Mouse (Mus musculus) limb, embryonic 13.5 days (tissue): ENCODE results near the gene Mbd6. TPM values are rescaled to one million over a fixed set of nuclear protein-coding genes. Genes with fewer than 3 reads are reported as not detected.

Experiments used
- ATAC-seq: fragments of 200-750 bp; cut with Nextera tagmentation; 2 replicates; pipeline ENCODE4 v1.8.0; 2017; ENCODE audit warnings: low read depth, moderate number of reproducible peaks, moderate TSS enrichment; ENCODE audit not compliant: low FRiP score
- H3K27ac ChIP-seq: fragments of 300-500 bp; sonication (generic); 2 replicates; pipeline ENCODE4 v1.5.1; 2015; ENCODE audit warnings: inconsistent platforms, mild to moderate bottlenecking, moderate library complexity
- H3K27me3 ChIP-seq: fragments of 300-500 bp; sonication (generic); 2 replicates; pipeline ENCODE4 v1.6.1; 2015; ENCODE audit warnings: mild to moderate bottlenecking, inconsistent platforms
- H3K36me3 ChIP-seq: fragments of 300-500 bp; sonication (generic); 2 replicates; pipeline ENCODE4 v1.6.1; 2015; ENCODE audit warnings: inconsistent platforms, mild to moderate bottlenecking, moderate library complexity
- H3K4me1 ChIP-seq: fragments of 300-500 bp; sonication (generic); 2 replicates; pipeline ENCODE4 v1.6.1; 2015; ENCODE audit warnings: inconsistent platforms
- H3K4me2 ChIP-seq: fragments of 300-500 bp; sonication (generic); replicated peaks from 2 replicates; pipeline ENCODE4 v1.6.1; 2015; ENCODE audit warnings: inconsistent platforms, mild to moderate bottlenecking, moderate library complexity
- H3K4me3 ChIP-seq: fragments of 300-500 bp; sonication (generic); 2 replicates; pipeline ENCODE4 v1.5.1; 2015; ENCODE audit warnings: moderate library complexity, mild to moderate bottlenecking, inconsistent platforms
- H3K9ac ChIP-seq: fragments of 300-500 bp; sonication (generic); 2 replicates; pipeline ENCODE4 v1.6.1; 2015; ENCODE audit warnings: mild to moderate bottlenecking, inconsistent platforms
- H3K9me3 ChIP-seq: fragments of 300-500 bp; sonication (generic); 2 replicates; pipeline ENCODE4 v1.6.1; 2016; ENCODE audit warnings: inconsistent platforms
- WGBS: fragments of 180-500 bp; shearing (Covaris S2); methylation state at CpG from one replicate; pipeline ENCODE4 v1.1.7; 2015; 5-methylcytosine and 5-hydroxymethylcytosine counted together
- polyA plus RNA-seq: library from polyadenylated mRNA; unstranded; fragments of >200 nt; fragmentation: Nextera tagmentation; extraction: Ambion mirVana; gene quantifications from 2 replicates; pipeline ENCODE4 v1.2.1, GENCODE M21; 2015

Gene Mbd6
- polyA plus RNA-seq, 1 experiment from 2014 or later = 15.0 TPM

DNA sequence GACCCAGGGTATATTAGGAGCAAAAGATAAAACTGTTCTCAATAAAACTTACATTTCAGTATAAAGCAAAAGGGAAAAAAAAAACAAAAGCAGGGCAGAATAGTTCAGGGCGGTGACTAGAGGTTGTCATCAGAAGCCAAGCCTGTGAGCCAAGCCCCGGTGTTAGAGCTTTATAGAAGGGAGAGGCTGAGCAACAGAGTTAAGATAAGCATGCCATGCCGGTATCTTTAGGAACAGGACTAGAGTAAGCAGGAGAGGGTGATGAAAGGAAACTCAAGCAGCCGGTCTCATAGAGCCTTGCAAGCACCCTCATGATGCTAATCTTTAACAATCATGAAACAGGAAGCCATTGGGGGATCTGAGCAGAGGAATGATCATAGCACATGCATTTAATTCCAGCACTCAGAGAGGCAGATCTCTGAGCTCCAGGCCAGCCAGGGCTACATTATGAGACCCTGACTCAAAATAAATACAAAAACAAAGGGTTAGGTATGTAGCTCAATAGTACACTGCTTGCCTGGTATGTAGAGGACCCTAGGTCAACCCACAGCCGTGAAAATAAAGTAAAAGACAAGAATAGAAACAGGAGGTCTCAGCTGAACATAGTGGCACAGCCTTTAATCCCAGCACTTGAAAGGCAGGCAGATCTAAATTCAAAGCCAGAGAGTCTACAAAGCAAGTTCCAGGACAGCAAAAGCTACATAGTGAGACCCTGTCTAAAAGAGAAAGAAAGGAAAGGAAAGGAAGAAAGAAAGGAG lies 3.2 kb upstream of the Mbd6 start:
- Histone ChIP-seq H3K4me2 (peak overlapping the region; percentile 95), H3K4me3 (peak overlapping the region; percentile 70), H3K27ac (no peak overlapping the region), H3K4me1 (peaks cover 36% of the 10 kb centered on the region), H3K36me3 (peaks cover 45% of the 10 kb centered on the region), H3K9me3 (no peaks in the 10 kb centered on the region), H3K9ac (peak overlapping the region; percentile 69), H3K27me3 (no peaks in the 10 kb centered on the region)
- no peak for ATAC-seq
- 57% methylated on average over 5 of the region's 5 CpGs for WGBS

DNA sequence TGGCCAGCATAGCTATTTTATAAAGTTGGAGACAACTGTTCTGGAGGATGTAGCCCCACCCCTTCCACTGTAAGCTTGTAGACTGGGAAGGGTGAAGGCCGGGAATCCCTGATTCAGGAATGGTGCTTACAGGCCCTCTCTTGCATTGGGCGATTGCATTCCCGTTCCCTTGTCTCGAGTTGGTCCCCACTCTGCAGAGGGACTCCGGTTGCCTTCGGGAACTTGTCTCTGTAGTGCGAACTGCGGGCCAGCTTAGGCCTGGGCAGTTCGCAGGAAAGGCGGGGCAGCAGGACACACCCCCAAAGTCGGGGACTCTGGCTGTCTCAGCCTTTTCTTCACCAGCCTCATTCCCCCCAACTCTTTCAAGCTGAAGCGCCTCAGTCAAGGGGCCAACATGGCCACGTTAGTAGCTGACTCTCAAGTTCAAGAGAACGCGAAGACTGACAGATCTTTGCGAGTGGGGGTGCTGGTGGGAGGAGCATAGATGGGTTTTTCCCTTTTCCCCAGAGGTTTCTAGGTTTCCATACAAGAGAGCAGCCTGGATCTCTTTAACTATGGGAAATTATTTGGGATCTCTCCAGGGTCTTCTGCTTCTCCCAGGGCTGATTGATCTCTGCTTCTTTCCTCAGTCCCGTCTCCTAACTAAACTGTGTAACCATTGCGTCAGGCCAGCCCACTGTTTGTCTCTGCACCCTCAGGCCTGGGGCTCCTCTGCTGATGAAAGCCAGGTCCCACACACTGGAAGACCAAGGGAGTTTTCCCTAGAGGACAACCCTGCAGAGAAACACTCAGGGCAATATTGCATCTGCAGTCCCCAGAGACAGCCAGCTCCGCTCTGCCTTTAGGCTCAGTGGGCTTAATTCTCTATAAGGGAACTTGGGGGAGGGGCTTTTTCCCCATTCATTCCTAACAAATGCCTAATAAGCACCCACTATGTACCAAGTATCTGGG lies 2.4 kb upstream of the Mbd6 start:
- peaks cover 46% of the 10 kb centered on the region for H3K36me3 ChIP-seq
- H3K9ac ChIP-seq = peak overlapping the region; percentile 69
- peak overlapping the region; percentile 95 for H3K4me2 ChIP-seq
- no peaks in the 10 kb centered on the region for H3K27me3 ChIP-seq
- peaks cover 44% of the 10 kb centered on the region for H3K4me1 ChIP-seq
- no peaks in the 10 kb centered on the region for H3K9me3 ChIP-seq
- H3K27ac ChIP-seq = peak overlapping the region; percentile 85
- H3K4me3 ChIP-seq = peak overlapping the region; percentile 70
- WGBS = 3% methylated on average over 19 of the region's 19 CpGs
- peak; percentile 64 for ATAC-seq

DNA sequence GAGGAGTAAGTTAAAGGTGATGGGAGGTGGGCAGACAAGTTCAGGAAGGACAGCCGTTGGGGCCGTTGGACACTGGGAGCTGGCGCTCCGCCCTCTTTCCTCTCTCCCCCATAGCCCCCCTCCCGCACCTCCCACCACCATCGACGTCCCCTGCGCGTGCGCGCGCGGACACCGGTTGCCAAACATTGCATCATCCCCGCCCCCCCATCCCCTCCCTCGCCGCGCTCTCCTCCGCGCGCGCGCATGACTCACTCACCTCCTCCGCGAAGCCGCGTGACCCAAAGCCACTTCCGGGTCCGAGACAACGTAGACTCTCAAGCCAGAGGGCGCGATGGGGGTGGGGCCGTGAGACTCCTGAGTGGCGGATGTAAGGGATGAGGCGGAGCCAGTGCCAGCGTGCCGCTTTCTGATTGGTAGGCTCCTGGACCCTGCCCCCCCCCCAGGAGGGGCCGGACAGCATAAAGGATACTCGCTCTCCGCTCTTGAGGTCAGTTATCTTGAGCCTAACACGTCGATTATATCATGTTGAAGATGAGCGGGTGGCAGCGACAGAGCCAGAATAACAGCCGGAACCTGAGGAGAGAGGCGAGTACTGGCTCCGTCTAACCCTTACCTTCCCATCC lies 1.6 kb upstream of the Mbd6 start:
- ATAC-seq = peak; percentile 93
- no peaks in the 10 kb centered on the region for H3K9me3 ChIP-seq
- H3K4me2 ChIP-seq = peak overlapping the region; percentile 95
- peak overlapping the region; percentile 98 for H3K27ac ChIP-seq
- H3K4me1 ChIP-seq = peaks cover 52% of the 10 kb centered on the region
- no peaks in the 10 kb centered on the region for H3K27me3 ChIP-seq
- under 1% methylated on average over 47 of the region's 47 CpGs for WGBS
- H3K36me3 ChIP-seq = peaks cover 46% of the 10 kb centered on the region
- H3K9ac ChIP-seq = peak overlapping the region; percentile 69
- H3K4me3 ChIP-seq = peak overlapping the region; percentile 70

DNA sequence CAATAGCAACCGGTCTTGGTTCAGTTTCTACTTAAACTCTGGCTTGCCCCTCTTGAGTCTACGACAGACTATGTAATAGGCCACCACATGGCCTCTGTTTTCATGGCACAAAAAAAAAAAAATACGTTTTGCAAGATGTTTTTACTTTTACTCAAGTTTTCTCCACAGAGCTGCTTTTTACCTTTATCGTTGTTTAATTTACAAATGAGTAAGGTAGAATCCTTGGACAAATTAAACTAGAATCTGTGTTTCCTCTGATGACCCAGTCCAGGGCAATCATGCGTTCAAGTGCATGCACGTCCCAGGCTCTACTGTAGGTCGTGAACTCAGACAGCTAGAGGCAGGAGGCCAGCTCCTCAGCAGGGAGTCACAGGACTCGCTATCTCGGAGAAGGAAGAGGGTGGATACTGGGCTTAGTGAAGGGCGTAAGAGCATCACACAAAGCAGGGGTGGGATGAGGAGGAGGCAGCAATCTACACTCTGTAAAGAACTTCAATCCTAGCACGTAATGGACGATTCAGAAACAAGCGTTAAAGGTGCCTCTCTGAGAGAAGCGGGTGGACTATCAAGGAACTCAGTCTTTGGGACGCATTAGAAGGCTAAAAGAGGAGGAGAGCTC lies 864 bp upstream of the Mbd6 start:
- H3K9ac ChIP-seq = peak overlapping the region; percentile 82
- WGBS = 2% methylated on average over 15 of the region's 15 CpGs
- no peaks in the 10 kb centered on the region for H3K9me3 ChIP-seq
- H3K4me2 ChIP-seq = peak overlapping the region; percentile 95
- peak overlapping the region; percentile 70 for H3K4me3 ChIP-seq
- H3K27me3 ChIP-seq = no peaks in the 10 kb centered on the region
- H3K27ac ChIP-seq = peak overlapping the region; percentile 98
- H3K4me1 ChIP-seq = peaks cover 59% of the 10 kb centered on the region
- peaks cover 46% of the 10 kb centered on the region for H3K36me3 ChIP-seq
- no peak for ATAC-seq

DNA sequence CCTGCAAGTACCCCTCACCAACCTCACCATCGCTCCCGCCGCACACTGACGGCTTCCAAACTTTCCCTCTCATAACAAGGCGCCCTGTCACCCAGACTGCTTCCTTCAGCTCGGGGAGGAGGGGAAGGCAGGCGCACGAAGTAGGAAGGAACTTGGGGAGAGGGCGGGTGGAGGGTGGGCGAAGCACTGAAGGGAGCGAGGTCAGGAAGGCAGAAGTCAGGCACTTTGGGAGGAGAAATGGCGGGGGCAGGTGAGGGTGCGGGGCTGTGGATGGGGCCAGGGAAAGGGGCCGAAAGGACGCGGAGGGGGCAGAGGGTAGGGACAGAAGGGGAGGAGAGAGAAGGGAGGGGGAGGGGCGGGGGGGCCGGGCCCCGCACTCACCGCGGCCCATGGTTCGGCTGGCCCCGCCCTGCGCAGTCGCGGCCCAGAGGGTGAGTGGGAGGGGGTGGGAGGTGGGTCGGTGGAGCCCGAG lies 454 bp downstream of the Mbd6 start:
- no peaks in the 10 kb centered on the region for H3K9me3 ChIP-seq
- peak overlapping the region; percentile 70 for H3K4me3 ChIP-seq
- H3K27me3 ChIP-seq = no peaks in the 10 kb centered on the region
- peaks cover 61% of the 10 kb centered on the region for H3K4me1 ChIP-seq
- ATAC-seq = peak; percentile 14
- H3K36me3 ChIP-seq = peaks cover 46% of the 10 kb centered on the region
- WGBS = under 1% methylated on average over 16 of the region's 28 CpGs
- H3K4me2 ChIP-seq = peak overlapping the region; percentile 95
- peak overlapping the region; percentile 82 for H3K9ac ChIP-seq
- H3K27ac ChIP-seq = peak overlapping the region; percentile 98

DNA sequence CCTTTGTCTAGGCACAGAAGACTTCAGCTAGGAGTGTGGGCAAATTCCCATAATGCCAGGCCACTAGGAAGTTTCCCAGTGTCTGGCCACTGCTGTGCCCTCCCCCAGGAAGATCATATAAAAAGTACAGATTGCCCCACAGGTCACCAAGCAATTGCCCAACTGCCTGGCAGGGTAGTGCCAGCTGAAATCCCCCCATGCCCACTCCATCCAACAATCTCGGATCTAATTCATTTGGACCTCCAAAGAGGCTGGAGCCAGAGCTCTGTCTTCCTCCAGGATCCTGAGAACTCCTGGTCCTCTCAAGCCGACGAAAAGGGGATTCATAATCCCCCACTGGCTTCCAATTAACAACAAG lies 903 bp downstream of the Mbd6 start:
- ATAC-seq = no peak
- peak overlapping the region; percentile 98 for H3K27ac ChIP-seq
- peak overlapping the region; percentile 70 for H3K4me3 ChIP-seq
- peaks cover 60% of the 10 kb centered on the region for H3K4me1 ChIP-seq
- peak overlapping the region; percentile 95 for H3K4me2 ChIP-seq
- peaks cover 46% of the 10 kb centered on the region for H3K36me3 ChIP-seq
- H3K9ac ChIP-seq = peak overlapping the region; percentile 82
- WGBS = 2% methylated on average over 3 of the region's 3 CpGs
- no peaks in the 10 kb centered on the region for H3K9me3 ChIP-seq
- H3K27me3 ChIP-seq = no peaks in the 10 kb centered on the region

DNA sequence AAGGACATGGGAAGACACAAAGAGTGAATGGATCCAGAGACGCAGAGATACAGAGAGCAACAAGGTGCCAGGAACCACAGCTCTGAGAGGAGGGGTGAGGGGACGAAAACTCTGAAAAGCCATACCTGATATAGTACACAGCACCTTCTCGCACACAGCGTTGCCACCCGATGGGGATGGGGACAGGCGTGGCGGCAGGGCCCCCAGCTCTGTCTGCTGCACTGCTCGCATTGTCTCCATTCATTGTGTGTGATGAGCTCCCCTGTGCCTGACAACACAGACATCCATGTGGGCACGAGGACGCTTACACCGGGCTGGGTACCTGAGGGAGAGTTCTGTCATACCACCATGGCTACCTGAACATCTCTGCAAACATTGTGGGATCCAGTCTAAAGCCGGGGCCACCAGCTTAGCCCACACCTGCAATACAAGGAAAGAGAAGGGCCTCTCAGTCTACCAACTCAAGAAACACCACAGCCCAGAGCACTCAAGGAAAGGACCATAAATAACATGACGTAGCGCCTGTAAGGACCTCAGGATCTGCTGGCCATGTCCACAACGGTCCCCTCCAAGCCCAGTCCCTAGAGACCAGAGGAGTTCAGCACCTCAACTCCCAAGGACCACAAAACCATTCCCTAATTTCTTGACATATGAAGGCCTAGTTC lies 1.4 kb downstream of the Mbd6 start:
- peak overlapping the region; percentile 95 for H3K4me2 ChIP-seq

DNA sequence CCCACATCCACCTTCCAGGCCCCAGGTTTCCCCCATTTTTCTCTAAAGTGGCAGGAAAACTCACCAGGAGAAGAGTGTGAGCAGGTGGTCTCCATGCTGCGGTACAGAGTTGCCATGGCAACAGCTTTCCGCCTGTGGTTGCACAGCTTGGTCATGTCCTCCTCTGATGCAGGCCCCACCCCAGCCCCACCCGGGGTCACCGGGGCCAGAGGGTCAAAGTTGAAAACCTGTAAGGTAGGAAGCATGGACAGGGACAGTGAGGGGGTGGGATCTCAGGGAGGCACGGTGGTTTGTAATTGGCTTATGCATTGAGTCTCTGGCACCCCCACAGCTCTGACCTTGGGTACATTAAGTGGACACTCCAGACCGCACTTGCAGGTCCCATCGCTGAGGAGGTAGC lies 2.1 kb downstream of the Mbd6 start:
- Histone ChIP-seq H3K4me3 (peak overlapping the region; percentile 70), H3K4me1 (peaks cover 49% of the 10 kb centered on the region), H3K9me3 (no peaks in the 10 kb centered on the region), H3K27me3 (no peaks in the 10 kb centered on the region), H3K4me2 (peak overlapping the region; percentile 95), H3K9ac (peak overlapping the region; percentile 82), H3K27ac (0 out of 2 replicates have a peak overlapping the region, but pooled peaks have one; percentile 98), H3K36me3 (peaks cover 58% of the 10 kb centered on the region)
- no peak for ATAC-seq
- 64% methylated on average over 7 of the region's 7 CpGs for WGBS

More for the DNA sequence above, 1.4 kb downstream of the Mbd6 start:
- Histone ChIP-seq H3K9me3 (no peaks in the 10 kb centered on the region), H3K4me1 (peaks cover 55% of the 10 kb centered on the region), H3K9ac (peak overlapping the region; percentile 82), H3K27me3 (no peaks in the 10 kb centered on the region), H3K27ac (peak overlapping the region; percentile 98), H3K4me3 (peak overlapping the region; percentile 70), H3K36me3 (peaks cover 51% of the 10 kb centered on the region)
- no peak for ATAC-seq
- WGBS = 70% methylated on average over 15 of the region's 15 CpGs

DNA sequence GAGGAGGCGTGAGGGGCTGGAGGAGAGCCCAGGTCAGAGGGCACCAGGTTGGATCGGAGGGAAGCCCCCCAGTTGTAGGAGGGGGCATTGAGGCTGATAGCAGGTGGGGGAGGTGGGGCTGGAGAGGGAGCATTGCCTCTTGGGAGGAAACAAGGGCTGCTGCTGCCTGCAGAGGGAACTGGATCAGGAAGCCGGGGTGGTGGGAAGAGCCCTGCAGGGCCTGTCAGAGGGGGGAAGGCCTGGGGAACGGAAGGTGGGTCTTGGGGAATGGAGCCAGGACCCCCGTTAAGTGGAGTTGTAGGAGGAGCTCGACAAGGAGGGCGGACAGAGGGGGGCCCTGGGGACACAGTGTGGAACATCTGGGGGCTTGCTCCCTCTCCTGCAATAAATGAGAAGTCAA lies 2.6 kb downstream of the Mbd6 start:
- H3K9me3 ChIP-seq = no peaks in the 10 kb centered on the region
- H3K27me3 ChIP-seq = no peaks in the 10 kb centered on the region
- H3K4me1 ChIP-seq = peaks cover 43% of the 10 kb centered on the region
- no peak for ATAC-seq
- H3K9ac ChIP-seq = peak overlapping the region; percentile 82
- WGBS = 82% methylated on average over 7 of the region's 7 CpGs
- no peak overlapping the region for H3K27ac ChIP-seq
- H3K4me3 ChIP-seq = peak overlapping the region; percentile 70; the same call in 1 of the 2 replicates
- peaks cover 63% of the 10 kb centered on the region for H3K36me3 ChIP-seq
- H3K4me2 ChIP-seq = peak overlapping the region; percentile 95

DNA sequence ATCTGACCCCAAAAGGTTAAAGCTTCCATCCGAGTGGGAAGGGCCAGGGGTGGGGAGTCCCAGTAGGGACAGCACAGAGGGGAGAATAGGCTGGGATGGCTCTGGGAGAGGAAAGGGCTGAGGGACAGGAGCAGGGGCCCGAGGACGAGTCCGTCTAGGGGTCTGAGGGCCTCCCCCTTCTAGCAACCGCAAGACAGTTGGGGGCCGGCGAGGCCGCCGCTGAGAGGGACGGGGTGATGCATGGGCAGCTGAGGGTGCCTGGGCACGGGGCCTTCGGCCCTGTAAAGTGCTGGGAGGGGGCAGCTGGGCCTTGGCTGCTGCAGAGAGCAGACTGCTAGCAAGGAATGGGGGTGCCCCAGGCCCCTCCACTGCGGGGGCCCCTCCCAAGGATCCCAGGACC lies 3.2 kb downstream of the Mbd6 start:
- Histone ChIP-seq H3K9me3 (no peaks in the 10 kb centered on the region), H3K4me3 (no peak overlapping the region), H3K4me1 (peaks cover 43% of the 10 kb centered on the region), H3K27ac (no peak overlapping the region), H3K36me3 (peaks cover 69% of the 10 kb centered on the region), H3K4me2 (0 out of 2 replicates have a peak overlapping the region, but pooled peaks have one; percentile 95), H3K27me3 (no peaks in the 10 kb centered on the region), H3K9ac (peak overlapping the region; percentile 39; the same call in 1 of the 2 replicates)
- 79% methylated on average over 13 of the region's 13 CpGs for WGBS
- ATAC-seq = no peak
